Mouse (Mus musculus) left cerebral cortex, adult 2 months (tissue): ENCODE measurements around the gene Rgs12. TPM values are rescaled to one million over a fixed set of nuclear protein-coding genes. Genes with fewer than 3 reads are reported as not detected.

Experiments used
- DNase-seq, 2 experiments: peaks; one replicate each; pipeline ENCODE4 v3.0.0; 2021 to 2022; ENCODE audit warnings: low spot score in 2 of 2, mixed read lengths in 1 of 2; ENCODE audit errors: extremely low spot score in 1 of 2
- H3K27ac ChIP-seq: fragments of 200-600 bp; 2 replicates; pipeline ENCODE4 v1.8.1; 2022
- H3K4me3 ChIP-seq: fragments of 200-600 bp; 2 replicates; pipeline ENCODE4 v1.8.1; 2022
- CTCF ChIP-seq: fragments of 200-600 bp; IDR thresholded peaks from 2 replicates; pipeline ENCODE4 v1.8.1; 2022; ENCODE audit warnings: antibody characterized with exemption, mild to moderate bottlenecking, moderate library complexity
- intact Hi-C: fragments of 180-260 bp; cut with DNase I; formaldehyde crosslinking; loops from one replicate; pipeline ENCODE4 v1.15.1; 2025
- total RNA-seq, 2 experiments: library from RNA; stranded (reverse); gene quantifications; 2 replicates each; pipeline ENCODE4 v1.2.3; 2021

The Rgs12 gene
- total RNA-seq, 2 experiments from 2014 or later, result 40.5 to 48.3 TPM

GRCm38 (mm10) chr5:35050541-35050940, 101.3 kb downstream of the Rgs12 start:
- peak; percentile 44 for TF ChIP-seq CTCF
- no peak for DNase-seq
- Histone ChIP-seq H3K27ac (no peak overlapping the region), H3K4me3 (no peak overlapping the region)
- intact Hi-C loops, result loop anchor here (2.0 kb wide), 1 partner anchor 298 kb away; no protein-coding TSS in a partner anchor

- TF ChIP-seq CTCF, result no peak
- no peak for DNase-seq
- intact Hi-C loops, result loop anchor here (5.0 kb wide), 1 partner anchor 83 kb away; no protein-coding TSS in a partner anchor
- Histone ChIP-seq H3K4me3 (no peak overlapping the region), H3K27ac (no peak overlapping the region)
Observed at GRCm38 (mm10) chr5:35054628-35055027, 105.4 kb downstream of the Rgs12 start.

- intact Hi-C loops, result loop anchor here (5.0 kb wide), 1 partner anchor 82 kb away; no protein-coding TSS in a partner anchor
- H3K27ac ChIP-seq, result no peak overlapping the region
- H3K4me3 ChIP-seq, result no peak overlapping the region
- no peak for TF ChIP-seq CTCF
- DNase-seq, result no peak
Observed at GRCm38 (mm10) chr5:35055076-35055475, 105.8 kb downstream of the Rgs12 start.

GRCm38 (mm10) chr5:35056604-35057432, 107.6 kb downstream of the Rgs12 start, which contains the start of gene Dok7:
Gene Dok7 (plus strand): TSS chr5:35056766.
- DNase-seq, result peak; percentile 47 to 64
- intact Hi-C loops, result loop anchor here (5.0 kb wide), 1 partner anchor 80 kb away; no protein-coding TSS in a partner anchor
- peak within 1 kb of the TSS; percentile 91 for H3K27ac ChIP-seq
- H3K4me3 ChIP-seq, result peak within 1 kb of the TSS; percentile 57
- peak; percentile 34 for TF ChIP-seq CTCF

- peak overlapping the region; percentile 91 for H3K27ac ChIP-seq
- intact Hi-C loops, result loop anchor here (5.0 kb wide), 1 partner anchor 80 kb away; no protein-coding TSS in a partner anchor
- TF ChIP-seq CTCF, result no peak
- DNase-seq, result no peak
- peak overlapping the region; percentile 57 for H3K4me3 ChIP-seq
Observed at GRCm38 (mm10) chr5:35057582-35057981, 108.3 kb downstream of the Rgs12 start.

- TF ChIP-seq CTCF, result no peak
- intact Hi-C loops, result loop anchor here (5.0 kb wide), 1 partner anchor 79 kb away; no protein-coding TSS in a partner anchor
- Histone ChIP-seq H3K4me3 (peak overlapping the region; percentile 57), H3K27ac (peak overlapping the region; percentile 45; the same call in 1 of the 2 replicates)
- DNase-seq, result no peak
Observed at GRCm38 (mm10) chr5:35058216-35058615, 109.0 kb downstream of the Rgs12 start.

- no peak overlapping the region for H3K4me3 ChIP-seq
- no peak for TF ChIP-seq CTCF
- no peak overlapping the region for H3K27ac ChIP-seq
- intact Hi-C loops, result no loop called here
- no peak for DNase-seq
Observed at GRCm38 (mm10) chr5:35060098-35060497, 110.9 kb downstream of the Rgs12 start.

GRCm38 (mm10) chr5:35069841-35070240, 120.6 kb downstream of the Rgs12 start:
- DNase-seq, result no peak
- no peak for TF ChIP-seq CTCF
- Histone ChIP-seq H3K4me3 (no peak overlapping the region), H3K27ac (no peak overlapping the region)
- intact Hi-C loops, result no loop called here

GRCm38 (mm10) chr5:35070314-35070713, 121.1 kb downstream of the Rgs12 start:
- DNase-seq, result no peak
- H3K27ac ChIP-seq, result no peak overlapping the region
- intact Hi-C loops, result no loop called here
- no peak for TF ChIP-seq CTCF
- no peak overlapping the region for H3K4me3 ChIP-seq

- Histone ChIP-seq H3K4me3 (no peak overlapping the region), H3K27ac (no peak overlapping the region)
- DNase-seq, result no peak
- intact Hi-C loops, result no loop called here
- TF ChIP-seq CTCF, result no peak
Observed at GRCm38 (mm10) chr5:35070953-35071352, 121.7 kb downstream of the Rgs12 start.

GRCm38 (mm10) chr5:35071855-35072254, 122.6 kb downstream of the Rgs12 start:
- no peak for TF ChIP-seq CTCF
- intact Hi-C loops, result no loop called here
- no peak for DNase-seq
- Histone ChIP-seq H3K4me3 (no peak overlapping the region), H3K27ac (no peak overlapping the region)

- DNase-seq, result no peak
- no peak for TF ChIP-seq CTCF
- H3K4me3 ChIP-seq, result no peak overlapping the region
Observed at GRCm38 (mm10) chr5:35073235-35073634, 124.0 kb downstream of the Rgs12 start.

More at GRCm38 (mm10) chr5:35073235-35073634, 124.0 kb downstream of the Rgs12 start:
- intact Hi-C loops, result no loop called here
- H3K27ac ChIP-seq, result no peak overlapping the region
